Mouse (Mus musculus) heart, postnatal 14 days (tissue): ENCODE results near the gene Dhrs4. TPM values are rescaled to one million over a fixed set of nuclear protein-coding genes. Genes with fewer than 3 reads are reported as not detected.

ENCODE experiments used
- DNase-seq, 2 experiments: peaks; one replicate each; pipeline ENCODE4 v3.0.0; 2021 to 2022
- intact Hi-C: fragments of 180-260 bp; cut with DNase I; formaldehyde crosslinking; loops from one replicate; pipeline ENCODE4 v1.15.1; 2025
- long read RNA-seq, 2 experiments: library from polyadenylated mRNA; stranded (forward); transcript quantifications; one replicate each; pipeline ENCODE4 v2.0.0; 2021
- total RNA-seq, 2 experiments: library from RNA; stranded (reverse); gene quantifications; 2 replicates each; pipeline ENCODE4 v1.2.3; 2021

Dhrs4 gene
- total RNA-seq, result 100 to 1,000 TPM; 129 to 134 TPM
- long read RNA-seq, experiment 1, transcript Dhrs4-201 (8 exons, 1,392 nt), result major isoform, 69 of 76 reads
- long read RNA-seq, experiment 1, partial matches to known transcripts, result 1 of 76 reads
- long read RNA-seq, experiment 1, other reads (novel, unspliced or antisense), result 4 of 76 reads
- long read RNA-seq, experiment 2, transcript Dhrs4-201 (8 exons, 1,392 nt), result major isoform, 39 of 47 reads
- long read RNA-seq, experiment 2, partial matches to known transcripts, result 1 of 47 reads
- long read RNA-seq, experiment 2, other reads (novel, unspliced or antisense), result 5 of 47 reads

DNA sequence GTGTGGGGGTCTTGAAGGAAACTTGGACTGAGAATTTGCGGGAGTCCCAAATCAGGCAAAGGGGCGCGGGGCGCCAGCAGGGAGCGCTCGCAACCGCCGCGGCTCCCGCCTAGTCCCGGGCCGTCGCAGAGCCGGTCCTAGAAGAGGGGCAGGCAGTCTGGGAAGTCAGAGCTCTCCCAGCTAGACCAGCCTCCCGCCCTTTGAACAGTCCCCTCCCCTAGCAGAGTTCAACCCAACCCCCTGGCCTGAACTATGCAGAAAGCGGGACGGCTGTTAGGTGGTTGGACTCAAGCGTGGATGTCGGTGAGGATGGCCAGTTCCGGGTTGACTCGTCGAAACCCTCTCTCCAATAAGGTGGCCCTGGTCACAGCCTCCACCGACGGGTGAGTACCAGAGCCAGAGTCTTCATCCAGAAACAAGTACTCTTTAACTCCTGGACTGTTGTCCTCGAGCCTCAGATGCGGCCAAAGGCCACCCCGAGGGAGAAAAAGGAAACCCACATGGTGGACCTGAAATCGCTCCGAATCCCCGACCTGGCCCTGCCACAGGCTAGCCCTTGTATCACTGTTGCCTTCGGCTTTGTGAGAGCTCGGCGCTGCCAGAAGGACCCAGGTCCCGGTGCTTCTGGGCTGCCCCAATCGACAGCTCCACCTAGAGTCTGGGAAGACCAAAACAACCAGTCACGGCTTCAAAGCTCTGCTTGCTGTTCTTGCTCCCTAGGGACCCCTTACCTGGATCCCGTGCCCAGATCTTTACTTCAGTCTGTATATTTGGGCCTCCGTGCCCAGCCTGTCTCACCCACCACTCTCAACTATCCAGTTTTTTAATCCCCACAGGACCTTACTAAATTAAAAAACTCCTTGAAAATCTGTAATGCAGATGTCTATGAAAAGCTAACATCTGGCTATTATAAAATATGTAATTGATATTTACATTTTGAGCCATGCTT, at the start of gene Dhrs4:
Gene Dhrs4, plus strand, starts transcription at position 108 of the 949 bp plus-strand sequence.
- intact Hi-C loops, result no loop called here

DNA sequence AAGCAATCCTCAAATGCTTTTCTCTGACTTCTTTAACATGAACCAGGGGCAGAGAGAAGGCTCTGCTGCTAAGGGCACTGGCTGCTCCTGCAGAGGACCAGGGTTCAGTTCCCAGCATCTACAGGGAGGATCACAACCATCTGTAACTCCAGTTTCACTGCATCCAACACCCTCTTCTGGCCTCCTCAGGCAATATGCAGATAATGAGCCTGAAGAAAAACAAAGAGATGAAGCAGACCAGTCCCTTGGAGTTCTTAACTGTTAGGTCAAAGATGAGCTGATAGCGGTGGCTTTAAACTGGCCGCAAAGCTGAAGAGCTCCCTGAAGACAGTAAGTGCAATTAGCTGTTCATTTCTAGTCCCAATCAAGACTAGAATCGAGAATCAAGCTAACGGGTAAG, 48.3 kb upstream of the Dhrs4 start:
- intact Hi-C loops, result no loop called here
- no peak for DNase-seq

More for the DNA sequence above, at the start of gene Dhrs4:
- DNase-seq, result peak; percentile 81 to 83

DNA sequence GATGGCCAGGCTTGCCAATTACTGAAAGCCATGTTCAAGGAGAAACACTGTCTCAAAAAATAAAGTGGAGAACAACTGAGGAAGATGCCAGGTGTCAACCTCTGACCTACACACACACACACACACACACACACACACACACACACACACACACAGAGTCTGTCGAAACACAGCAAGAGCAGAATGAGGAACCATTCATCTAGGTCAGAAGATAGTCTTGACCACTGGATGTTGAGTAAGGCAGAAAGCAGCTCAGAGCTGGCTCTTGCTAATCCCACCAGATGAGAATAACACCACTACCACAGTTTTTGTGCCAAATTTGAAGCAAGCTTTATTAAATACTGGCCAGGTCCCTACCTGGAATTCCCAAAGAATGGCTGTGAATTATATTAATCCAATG, 45.5 kb upstream of the Dhrs4 start:
- intact Hi-C loops, result no loop called here
- no peak for DNase-seq

DNA sequence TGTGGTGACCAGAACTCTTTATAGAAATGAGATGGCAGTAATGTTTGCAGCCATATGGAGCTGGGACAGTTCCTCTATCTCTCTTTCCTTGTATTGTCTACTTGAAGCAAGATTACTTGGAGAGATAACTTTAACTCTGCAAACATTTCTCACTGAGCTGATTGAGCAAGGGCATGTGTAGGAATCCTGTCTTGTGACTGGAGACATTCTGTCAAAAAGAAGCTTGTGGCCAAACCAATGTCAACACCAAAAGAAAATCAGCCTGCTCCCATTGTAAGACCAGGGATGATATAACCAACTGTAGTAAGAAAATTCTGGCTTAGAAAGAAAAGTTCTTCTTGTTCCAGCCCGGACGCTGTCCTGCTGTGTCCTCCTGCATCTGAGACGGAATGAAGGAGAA, 43.7 kb upstream of the Dhrs4 start:
- no peak for DNase-seq
- intact Hi-C loops, result loop anchor here (5.0 kb wide), 2 partner anchors 73 to 288 kb away; no protein-coding TSS in a partner anchor

DNA sequence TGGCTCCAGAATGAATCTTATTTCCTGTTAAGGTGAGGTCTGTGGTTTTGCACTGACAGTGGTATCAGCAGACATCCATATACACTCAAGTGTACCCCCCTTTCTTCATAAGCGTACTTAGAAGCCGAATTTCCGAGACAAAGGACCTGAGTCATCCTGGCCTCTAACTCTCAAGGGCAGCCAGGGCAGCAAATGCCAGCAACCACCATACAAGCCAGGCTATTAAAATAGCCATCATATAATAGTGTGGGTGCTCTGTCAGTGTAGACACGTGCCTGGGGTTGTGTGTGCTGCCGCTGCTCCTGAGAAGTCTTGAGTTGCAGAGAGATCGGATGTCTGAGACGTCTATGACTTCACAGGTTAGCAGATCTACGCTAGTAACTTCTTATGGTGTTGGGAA, 41.4 kb upstream of the Dhrs4 start:
- intact Hi-C loops, result loop anchor here (5.0 kb wide), 2 partner anchors 75 to 290 kb away; no protein-coding TSS in a partner anchor
- no peak for DNase-seq

DNA sequence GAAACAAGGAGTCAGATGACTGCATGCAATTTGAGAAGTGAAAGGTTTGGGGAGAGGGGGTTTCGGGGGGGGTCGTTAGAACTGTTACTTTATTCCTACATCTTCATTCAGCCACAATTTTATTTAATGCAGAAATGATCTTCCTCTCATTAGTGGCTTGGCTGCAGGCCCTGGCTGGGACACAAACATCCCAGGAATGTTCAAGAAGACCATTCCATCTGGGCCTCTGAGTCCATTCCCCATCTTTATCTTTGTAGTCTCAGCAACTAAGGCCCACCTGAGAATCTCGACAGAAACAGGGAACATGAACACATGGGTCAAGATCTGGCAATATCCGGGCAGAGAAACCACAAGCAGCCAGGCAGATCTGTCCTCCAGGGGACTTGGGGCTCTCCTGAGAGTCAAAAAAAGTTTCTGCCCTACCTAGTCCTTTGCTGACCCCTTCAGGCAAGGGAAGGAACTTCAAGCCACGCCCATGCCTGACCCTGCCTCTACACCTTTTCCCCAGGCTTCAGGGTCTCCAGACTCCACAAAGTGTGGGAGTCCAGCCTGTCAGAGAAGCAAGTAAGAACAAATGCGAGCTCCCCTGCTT, 40.3 kb upstream of the Dhrs4 start:
- intact Hi-C loops, result loop anchor here (1.0 to 5.0 kb wide), 4 partner anchors 76 to 315 kb away; no protein-coding TSS in a partner anchor
- DNase-seq, result peak; percentile 65 to 81

DNA sequence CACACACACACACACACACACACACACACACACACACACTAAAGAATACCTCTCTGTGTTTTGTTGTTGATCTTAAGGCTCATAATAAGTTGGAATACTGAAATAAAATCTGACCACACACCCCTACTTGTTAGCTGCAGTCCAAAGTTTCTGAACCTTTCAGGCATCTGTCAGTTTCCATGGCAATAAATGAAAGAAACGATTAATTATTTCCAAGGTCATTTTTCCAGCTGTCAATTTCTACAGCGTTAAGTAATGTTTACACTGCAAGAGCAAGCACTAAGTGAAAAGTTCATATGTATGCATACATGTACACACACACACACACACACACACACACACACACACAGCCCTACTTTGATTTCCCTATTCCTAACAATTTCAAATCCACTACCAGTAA, 20.9 kb upstream of the Dhrs4 start:
- no peak for DNase-seq
- intact Hi-C loops, result no loop called here

DNA sequence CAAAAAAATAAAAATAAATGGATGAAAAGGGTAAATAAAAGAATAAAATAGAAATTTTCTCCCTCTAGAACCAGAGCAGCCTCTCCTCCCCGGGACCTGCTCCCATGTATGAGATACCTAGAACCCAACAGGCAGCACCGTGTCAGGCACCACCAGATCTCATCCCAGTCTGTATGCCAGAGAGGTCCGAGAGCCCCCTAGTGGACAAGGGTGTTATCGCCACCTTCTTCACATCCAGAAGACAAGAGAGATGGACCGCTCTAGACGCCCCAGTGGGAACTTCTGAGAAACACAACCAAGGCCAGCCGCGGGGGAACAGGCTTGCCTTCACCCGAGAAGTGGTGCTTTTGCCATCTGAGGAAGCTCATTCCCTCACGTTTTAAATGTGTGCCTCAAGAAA, 20.3 kb upstream of the Dhrs4 start:
- intact Hi-C loops, result no loop called here
- peak; percentile 59 to 63 for DNase-seq

DNA sequence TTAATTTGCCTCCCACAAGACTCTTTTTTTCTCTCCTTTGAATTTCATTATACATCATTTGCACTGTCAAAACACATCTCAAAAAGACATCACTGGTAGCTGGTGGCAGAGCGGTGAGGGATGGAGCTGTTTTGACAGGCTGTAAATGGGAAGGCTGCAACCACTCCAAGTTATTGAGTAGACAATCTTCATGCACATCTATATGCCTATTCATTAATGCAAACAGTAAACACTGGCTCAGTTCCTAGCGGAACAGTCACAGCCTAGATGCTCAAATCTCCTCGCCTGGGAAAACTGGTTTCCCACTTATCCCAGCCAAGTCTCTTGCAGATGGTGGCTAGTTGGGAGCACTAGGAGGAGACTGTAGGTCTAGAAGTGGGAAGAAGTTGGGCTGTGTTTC, 19.8 kb upstream of the Dhrs4 start:
- intact Hi-C loops, result no loop called here
- no peak for DNase-seq

DNA sequence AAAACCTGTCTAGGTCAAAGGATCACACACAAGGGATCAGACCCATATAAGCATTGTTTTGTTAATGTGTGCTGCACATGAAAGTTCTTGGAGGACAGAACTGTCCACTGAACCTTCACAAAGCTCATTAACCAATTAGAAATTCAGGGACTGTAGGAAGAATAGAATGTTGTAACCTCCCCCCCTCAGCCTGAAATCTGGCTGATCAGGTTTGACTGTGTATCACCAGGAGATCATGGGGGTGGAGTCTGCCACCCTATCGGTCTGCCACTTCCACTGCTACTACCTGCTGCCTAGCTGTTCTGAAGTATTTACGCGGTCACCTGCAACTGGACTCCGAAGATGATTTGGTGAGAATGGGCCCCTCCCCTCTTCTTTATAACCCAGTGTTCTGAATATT, 18.8 kb upstream of the Dhrs4 start:
- intact Hi-C loops, result no loop called here
- no peak for DNase-seq

DNA sequence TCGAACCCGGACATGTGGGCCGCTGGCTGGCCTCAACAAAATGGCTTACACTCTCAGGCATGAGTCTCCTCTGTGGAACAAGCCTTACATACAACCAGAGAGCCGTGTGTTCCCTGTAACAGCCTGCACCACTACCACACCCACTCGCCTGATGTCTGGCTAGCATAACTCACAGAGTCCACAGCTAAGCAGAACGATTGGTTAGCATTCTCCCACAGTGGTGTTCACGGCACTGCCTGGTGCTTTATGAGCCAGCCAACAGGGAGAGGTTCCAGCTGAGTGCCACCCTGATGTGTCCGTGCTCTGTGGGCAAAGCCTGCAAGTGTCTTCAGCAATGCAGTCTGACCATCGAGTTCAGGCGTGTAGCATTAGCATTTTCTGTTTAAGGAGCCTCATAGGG, 18.3 kb upstream of the Dhrs4 start:
- no peak for DNase-seq
- intact Hi-C loops, result no loop called here

DNA sequence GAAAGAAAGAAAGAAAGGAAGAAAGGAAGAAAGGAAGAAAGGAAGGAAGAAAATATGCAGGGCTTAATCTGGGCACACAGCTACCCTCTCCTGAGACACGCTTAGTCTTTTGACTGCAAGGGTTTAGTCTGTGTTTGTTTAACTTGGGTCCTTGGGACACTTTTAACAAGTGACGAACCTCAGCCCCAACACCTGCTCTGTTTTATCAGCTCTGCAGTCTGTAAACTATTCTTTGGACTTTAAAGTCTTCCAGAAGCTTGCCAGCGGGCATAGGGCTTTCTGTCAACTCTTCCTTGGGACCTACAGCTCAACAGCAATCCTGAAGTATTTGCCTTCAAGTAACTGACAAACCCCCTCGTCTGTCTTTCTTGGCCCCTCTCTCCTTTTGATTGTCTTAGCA, 16.8 kb upstream of the Dhrs4 start:
- no peak for DNase-seq
- intact Hi-C loops, result no loop called here

DNA sequence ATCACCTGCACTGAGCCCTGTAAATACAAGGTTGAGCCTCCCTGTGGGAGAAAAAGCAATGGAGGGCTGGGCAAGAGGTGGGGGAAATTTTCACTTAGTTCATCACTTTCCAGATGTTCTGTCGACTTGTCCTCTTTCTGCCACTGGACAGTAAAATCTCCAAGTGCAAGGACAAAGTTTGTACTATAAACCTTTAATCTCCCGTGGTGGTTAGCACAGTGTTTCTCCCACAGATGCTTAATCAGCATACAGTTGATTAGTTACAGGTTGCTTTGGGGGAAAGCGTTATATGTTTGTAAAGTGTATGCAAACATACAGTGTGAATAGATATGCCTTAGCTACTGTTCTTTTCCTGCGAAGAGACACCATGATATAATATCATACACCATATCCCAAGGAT, 12.1 kb upstream of the Dhrs4 start:
- no peak for DNase-seq
- intact Hi-C loops, result no loop called here

DNA sequence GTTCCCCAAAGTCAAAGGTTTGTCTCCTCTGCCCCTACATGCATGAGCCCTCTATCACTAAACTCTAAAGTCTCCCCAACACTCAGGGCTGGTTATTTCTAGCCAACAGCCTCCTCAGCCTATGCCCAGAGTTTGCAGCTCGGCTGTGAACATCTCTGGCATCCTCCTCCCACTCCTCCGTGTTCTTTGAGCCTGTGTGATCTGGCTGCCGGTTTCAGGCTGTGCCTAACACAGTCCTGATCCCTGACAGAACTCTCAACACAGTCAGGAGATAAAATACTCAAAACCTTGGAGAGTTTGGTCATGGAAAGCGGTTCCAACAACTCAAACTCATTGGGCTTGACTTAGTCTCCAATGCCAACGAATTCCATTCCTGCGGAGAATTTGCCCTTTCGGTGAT, 11.4 kb upstream of the Dhrs4 start:
- intact Hi-C loops, result no loop called here
- peak in 1 of 2 experiments; percentile 26 for DNase-seq

DNA sequence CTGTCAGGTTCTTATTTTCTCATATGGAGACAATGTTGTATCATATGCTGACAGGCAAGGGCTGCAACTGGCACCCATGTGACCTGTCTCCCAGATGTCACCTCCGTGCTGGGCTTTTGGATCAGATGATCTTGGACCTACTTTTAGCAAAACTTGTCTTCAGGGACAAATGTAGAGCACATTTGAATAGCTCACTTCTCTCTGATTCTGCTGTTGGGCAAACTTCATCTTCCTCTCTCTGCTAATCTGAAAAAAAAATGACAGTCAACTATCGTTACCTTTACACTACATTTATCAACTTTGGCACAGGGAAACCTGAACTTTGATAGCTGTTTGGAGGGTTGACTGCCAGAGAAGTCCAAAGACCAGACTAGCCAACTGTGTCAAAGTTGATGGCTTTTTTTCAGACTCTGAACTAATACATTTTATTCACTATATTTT, 10.2 kb upstream of the Dhrs4 start:
- intact Hi-C loops, result no loop called here
- DNase-seq, result peak in 1 of 2 experiments; percentile 42

DNA sequence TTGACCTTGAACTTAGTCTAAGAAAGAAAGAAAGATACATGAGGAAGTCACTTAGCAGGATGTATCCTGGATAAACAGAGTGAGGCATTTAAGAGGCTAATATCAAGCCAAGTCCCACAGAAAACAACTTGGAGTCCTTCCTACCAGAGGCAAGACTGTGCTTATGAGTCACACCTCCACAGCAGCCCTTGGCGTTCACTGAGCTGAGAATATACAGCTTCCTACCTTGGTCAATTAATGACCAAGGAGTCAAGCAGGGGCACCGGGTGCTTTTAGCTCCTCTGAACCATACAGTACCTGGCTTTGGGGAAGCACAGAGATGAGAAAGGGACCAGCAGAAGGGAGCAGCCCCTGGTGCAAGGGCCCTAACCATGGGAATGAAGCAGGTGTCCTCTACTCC, 9.5 kb upstream of the Dhrs4 start:
- intact Hi-C loops, result no loop called here
- no peak for DNase-seq

DNA sequence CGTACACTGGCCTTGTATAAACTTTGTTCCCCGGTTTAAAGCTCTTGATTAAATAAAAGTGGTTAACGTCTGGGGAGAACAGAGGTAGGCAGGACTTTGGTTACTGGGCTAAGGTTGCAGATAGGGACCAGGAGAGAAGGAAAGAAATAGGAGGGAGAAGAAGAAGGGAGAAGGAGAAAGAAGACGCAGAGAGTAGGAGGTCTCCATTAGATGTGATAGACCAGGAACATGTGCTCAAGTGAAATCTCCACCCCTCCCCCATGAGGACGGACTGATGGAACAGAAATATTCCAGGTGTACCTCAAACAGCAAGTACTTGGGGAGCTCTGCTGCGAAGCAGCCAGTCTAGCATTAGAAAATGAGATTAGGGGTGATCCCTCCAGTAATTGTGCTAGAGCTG, 8.7 kb upstream of the Dhrs4 start:
- DNase-seq, result no peak
- intact Hi-C loops, result no loop called here

DNA sequence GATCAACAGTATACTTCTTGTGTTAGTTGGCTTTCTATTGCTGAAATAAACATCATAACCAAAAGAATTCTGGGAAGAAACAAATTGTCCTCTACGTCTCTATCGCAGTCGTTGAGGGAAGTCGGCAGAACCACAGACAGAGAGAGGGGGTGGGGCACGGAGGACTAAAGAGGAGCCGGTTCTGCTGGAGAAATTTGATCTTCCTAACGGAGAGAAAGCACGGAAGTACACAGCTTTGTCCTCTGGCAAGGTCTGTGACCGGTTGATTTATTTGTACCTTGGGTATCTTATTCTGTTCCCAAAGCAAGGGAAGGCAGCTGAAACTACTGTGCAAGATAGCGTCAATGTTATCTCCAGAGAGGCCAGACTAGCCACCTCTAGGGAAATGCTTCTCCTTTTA, 7.8 kb upstream of the Dhrs4 start:
- DNase-seq, result peak in 1 of 2 experiments; percentile 31

DNA sequence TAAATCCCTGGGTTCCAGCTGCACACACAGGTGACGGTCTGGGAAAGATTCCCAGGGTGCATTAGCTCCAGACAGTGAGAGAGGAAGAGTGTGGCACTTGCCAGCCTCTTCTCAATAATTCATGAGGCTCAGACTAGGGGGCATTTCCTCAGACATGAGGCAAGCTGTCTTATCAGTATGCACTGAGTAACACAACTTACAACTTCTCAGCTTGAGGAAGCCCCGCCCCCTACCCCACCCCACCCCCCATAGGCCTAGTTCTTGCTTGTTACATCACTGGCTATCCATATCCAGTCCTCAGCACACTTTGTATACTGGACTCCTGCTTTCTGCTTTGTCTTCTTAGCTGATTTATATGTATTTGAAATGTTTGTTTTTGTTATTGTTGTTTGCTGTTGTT, 2.9 kb upstream of the Dhrs4 start:
- intact Hi-C loops, result no loop called here
- no peak for DNase-seq

More for the DNA sequence above, 7.8 kb upstream of the Dhrs4 start:
- intact Hi-C loops, result no loop called here

DNA sequence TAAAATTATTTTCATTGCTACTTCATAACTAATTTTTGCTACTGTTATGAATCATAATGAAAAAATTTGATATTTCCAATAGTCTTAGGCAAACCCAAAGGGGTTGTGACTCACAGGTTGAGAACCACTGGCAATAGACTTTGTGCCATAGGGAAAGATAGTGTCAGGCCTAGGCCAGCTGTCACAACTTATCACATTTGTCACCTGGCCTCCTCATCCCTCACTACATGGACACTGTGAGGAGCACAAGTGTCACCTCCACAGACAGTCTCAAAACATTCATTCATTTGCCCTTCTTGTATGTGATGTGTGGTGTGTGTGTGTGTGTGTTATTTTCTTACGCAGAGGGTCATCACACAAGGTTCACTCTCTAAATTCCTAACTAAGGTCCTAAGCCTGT, 1.1 kb upstream of the Dhrs4 start:
- no peak for DNase-seq
- intact Hi-C loops, result no loop called here

DNA sequence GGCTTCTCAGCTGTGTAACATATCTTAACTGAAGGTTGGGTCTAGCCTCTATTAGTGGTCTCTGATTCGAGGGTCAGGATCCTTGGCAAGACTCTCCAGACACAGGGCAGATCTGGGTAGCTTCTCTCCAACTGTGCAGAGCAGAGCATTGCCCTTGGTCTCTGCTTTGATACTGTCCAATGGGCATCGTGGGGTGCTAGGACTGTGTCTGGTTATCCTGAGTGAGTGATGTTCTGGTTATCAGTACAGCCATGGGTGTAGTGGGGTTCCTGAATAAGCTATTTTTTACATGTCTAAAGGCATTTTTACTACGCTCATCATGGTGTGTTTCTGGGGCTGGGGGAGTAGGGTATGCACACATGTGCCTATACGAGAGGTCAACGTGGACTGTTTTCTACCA, 729 bp upstream of the Dhrs4 start:
- intact Hi-C loops, result no loop called here
- no peak for DNase-seq
